Mouse (Mus musculus): Measurements from ENCODE around the gene Litaf. TPM values are rescaled to one million over a fixed set of nuclear protein-coding genes. Genes with fewer than 3 reads are reported as not detected.

Litaf gene
- 10 to 100 TPM; 12.4 to 13.2 TPM for total RNA-seq (2021)
- long read RNA-seq, transcript Litaf-201 (4 exons, 2,235 nt) = major isoform, 26 of 34 reads
- long read RNA-seq, partial matches to known transcripts = 3 of 34 reads
- long read RNA-seq, other reads (novel, unspliced or antisense) = 5 of 34 reads

- DNase-seq (ENCODE audit: low spot score in 2 of 2) = peak; percentile 97 to 98
Measured at GRCm38 (mm10) chr16:11066029-11066832, at the start of gene Litaf. Gene Litaf (minus strand): TSS chr16:11066157.

- DNase-seq (ENCODE audit: low spot score in 2 of 2) = no peak
Measured at GRCm38 (mm10) chr16:11109198-11109740, 43.3 kb upstream of the Litaf start.

- DNase-seq (ENCODE audit: low spot score in 2 of 2) = no peak
Measured at GRCm38 (mm10) chr16:11104905-11105304, 38.9 kb upstream of the Litaf start.

DNA sequence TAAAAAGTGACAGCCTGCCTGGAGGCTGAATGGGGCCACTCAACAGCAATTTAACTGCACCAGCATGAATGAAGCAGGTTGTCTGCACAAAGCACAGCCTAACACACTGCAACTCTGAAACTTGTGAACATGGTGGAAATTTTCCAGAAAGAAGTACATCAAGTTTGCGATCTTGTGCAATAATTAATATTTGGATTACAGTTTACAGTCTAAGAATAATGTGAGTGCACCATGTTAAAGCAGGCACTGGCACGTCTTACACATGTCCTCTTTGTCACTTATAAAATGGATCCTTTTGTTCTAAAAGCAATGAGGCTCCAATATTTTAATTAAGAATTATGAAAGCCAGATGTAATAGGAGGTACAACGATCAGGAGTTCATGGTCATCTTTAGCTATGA, 31.3 kb upstream of the Litaf start:
- DNase-seq (ENCODE audit: low spot score in 2 of 2) = no peak

DNA sequence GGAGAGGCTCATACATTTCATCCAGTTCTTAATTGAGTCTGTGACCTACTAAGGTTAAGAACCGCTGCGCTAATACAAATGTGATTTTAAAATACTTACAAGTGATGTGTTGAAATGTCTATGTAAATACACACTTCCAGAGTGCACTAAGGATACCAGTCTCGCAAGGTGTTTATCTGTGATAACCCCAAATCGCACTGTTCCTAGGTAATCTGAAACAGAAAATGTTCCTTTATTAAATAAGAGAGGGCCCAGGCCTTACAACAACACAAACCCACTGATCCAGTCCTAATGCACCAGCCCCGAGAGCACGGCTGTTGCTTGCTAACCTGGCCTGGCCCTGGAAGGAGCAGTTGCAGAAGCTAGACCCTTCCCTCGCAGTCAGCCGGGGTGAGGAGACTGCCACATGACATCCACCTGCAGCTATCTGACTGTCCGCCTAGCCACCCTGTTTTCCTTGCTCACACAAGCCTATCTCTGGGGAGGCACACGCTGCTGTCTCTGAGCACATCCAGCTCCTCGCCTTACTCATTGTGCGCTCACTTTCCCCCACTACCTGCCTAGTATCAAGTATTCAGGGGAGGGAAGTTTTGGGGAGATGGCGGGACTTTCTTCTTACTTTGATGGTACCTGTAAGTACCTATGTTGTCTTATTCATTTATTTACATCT, 27.9 kb upstream of the Litaf start:
- no peak for DNase-seq (ENCODE audit: low spot score in 2 of 2)

DNA sequence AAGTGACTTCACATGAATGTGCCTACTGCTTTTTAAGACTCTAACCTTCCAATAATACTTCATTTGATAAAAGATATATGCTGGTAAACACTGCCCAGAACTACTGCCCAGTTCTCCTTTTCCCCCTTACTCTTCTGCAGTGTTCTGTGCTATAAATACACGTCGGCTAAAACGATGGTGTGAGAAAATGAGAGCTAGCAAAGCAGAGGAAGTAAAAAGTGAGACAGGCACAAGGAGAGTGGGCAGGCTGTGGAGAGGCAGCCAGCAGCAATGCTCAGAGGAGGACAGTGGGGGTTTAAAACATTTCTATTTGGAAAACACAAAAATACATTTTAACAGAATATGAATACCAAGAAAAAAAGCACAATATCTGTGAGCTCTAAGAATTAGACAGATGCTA, 26.6 kb upstream of the Litaf start:
- DNase-seq (ENCODE audit: low spot score in 2 of 2) = no peak

DNA sequence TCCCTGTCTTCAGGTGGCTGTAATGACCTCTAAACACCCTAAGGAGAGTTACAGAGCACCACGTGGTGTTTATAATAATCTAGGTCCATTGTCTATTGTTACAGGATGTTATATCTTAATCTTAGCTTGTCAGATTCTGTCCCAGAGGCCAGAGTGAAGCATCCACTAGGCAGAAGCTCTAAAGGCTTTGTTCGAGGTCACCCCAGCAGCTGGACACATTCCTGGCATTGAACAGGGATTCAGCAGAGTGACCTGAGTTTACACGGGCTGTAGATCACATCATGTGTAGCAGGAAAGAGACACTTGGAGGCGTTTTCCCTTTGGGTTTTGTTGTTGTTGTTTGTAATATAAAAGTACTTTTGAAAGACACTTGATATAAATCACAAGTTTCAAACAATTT, 26.1 kb upstream of the Litaf start:
- DNase-seq (ENCODE audit: low spot score in 2 of 2) = no peak

DNA sequence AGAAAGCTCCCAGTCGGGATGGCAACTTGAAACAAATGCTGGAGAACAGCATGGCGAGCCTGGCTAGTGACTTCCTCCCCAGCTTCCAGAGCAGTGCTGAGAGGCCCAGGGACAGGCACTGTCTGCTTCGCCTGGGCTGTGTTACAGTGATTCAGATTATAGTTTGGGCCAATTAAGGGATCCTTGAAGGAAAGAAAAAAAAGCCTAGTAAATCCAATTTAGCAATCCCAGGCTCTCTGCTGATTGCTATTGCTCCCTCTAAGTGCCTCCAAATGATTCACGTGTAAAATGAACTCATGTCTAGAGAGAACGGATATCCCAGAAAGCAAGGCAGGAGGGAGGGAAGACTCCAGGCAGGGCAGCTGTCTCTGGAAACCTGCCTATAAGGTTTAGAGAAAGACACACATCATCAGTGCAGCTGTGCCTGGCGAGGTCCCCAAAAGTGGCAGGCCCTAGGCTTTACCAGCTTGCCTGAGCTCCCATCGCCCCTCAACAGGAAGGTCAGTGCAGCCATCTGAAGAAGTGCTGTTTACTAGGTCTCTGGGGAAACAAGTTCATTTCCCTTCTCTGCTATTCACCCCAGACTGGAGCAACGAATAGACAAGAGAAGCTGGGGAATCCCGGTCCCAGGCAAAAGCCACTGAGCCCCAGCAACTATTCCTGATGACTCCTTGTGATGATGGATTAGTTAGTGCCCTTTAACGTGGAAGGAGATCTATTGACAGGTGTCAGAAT, 25.0 kb upstream of the Litaf start:
- DNase-seq (ENCODE audit: low spot score in 2 of 2) = no peak

GRCm38 (mm10) chr16:11086856-11087588, 21.1 kb upstream of the Litaf start:
- peak in 1 of 2 experiments; percentile 57 for DNase-seq (ENCODE audit: low spot score in 2 of 2)

GRCm38 (mm10) chr16:11086299-11086698, 20.3 kb upstream of the Litaf start:
- DNase-seq (ENCODE audit: low spot score in 2 of 2) = no peak

GRCm38 (mm10) chr16:11084181-11084580, 18.2 kb upstream of the Litaf start:
- DNase-seq (ENCODE audit: low spot score in 2 of 2) = no peak

GRCm38 (mm10) chr16:11078216-11078869, 12.4 kb upstream of the Litaf start:
- no peak for DNase-seq (ENCODE audit: low spot score in 2 of 2)

DNA sequence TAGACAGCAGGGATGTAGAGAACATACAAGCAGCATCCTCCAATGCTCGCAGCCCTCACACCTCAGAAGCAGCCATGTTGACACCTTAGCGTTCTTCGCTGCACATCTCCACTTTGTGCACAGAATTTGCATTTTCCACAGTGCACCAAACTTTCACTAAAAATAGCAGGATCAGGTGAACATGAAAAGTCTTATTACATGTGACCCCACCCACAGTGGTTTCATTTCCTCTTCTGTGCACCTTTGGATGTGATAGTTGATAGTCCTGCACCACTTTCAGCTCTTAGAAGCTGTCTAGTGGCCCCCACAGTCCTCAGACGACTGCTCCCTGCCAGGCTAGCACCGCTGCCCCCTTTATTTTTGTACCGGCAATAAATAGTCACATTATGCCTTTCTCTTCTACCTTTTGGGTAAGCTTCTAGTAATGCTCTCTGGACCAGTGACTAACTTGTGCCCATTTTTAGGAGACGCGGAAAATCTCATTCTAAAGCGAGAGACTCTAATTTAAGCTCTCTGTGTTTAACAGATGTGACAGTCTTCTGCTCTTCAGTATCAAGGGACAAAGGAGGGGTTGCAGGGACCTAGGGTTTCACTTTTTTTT, 11.7 kb upstream of the Litaf start:
- no peak for DNase-seq (ENCODE audit: low spot score in 2 of 2)

DNA sequence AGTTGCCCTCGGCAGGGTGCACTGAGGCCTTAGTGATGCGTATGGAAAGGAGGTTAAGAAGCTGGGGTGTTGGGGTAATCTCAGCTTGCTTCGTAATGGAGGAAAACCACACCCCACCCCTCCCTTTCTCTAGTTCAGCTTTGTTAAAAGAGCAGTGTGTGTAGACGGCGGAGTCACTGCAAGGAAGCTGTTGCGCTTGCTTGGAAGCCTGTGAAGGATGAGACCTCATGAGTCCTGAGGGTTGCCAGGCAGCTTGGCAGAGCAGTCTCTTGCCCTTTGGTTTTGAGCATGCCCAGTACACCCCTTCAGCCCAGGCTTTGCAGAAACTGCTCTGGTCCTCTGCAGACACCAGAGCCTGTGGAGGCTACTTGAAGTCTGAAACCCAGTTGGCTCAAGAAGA, 7.1 kb upstream of the Litaf start:
- peak in 1 of 2 experiments; percentile 40 for DNase-seq (ENCODE audit: low spot score in 2 of 2)

GRCm38 (mm10) chr16:11072454-11072853, 6.5 kb upstream of the Litaf start:
- DNase-seq (ENCODE audit: low spot score in 2 of 2) = no peak

GRCm38 (mm10) chr16:11071887-11072286, 5.9 kb upstream of the Litaf start:
- no peak for DNase-seq (ENCODE audit: low spot score in 2 of 2)

- peak in 1 of 2 experiments; percentile 55 for DNase-seq (ENCODE audit: low spot score in 2 of 2)
Measured at GRCm38 (mm10) chr16:11071176-11071575, 5.2 kb upstream of the Litaf start.

DNA sequence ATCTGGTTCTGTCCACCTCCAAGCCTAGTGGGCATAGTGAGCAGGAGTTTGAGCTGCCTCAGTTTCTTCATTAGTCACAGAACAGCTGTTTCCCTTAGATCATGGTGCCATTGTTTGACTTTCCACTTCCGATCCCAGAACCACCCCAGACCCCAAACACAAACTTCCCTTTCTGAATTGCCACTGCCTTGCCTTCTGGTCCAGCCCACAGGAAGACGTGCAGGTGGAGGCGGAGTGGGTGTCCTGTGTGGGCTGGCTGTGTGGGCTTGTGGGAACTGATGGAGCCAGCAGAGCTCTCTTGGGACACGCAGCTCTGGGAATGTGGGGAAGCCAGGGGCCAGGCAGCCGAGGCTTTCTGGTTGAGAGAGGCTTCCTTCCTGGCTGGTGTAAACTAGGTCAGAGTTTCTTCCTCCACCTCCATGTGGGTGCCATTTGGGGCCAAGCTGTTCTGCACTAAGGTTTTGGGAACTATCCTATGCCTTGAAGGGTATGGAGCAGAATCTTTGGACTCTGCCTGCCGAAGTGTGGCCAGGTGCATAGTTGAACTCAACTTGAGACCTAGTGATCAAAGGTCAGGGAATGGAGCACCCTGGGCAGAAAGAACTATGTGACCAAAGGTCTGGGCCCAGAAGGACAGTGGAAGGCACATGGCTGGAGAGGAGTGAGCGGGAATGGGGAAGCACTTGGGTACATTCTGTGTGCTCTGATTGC, 3.9 kb upstream of the Litaf start:
- no peak for DNase-seq (ENCODE audit: low spot score in 2 of 2)

DNA sequence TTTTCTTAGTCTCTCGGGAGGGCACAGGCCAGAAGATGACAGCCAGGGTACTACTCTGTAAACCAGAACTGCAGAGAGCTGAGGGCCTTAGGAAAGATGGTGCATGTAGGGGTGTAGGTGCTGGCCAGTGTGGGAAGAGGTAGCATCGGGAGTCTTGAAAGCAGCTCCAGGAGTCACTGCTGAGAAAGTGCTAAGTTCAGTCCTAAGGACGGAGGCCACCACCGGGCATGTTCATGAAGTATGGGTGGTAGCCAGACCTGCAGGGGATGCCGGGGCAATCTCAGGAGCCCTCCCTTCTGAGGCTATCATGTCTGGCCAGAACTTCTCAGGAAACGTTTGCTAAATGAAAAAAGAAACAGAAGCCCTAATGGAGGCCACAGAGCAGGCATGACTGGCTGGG, 3.3 kb upstream of the Litaf start:
- no peak for DNase-seq (ENCODE audit: low spot score in 2 of 2)

Data from layer of hippocampus, postnatal 10 days (tissue).